Mouse (Mus musculus) kidney, postnatal 14 days (tissue): ENCODE measurements around the gene Ikzf5.
"Not testable (repeated sequence)": the region's sequence is repeated elsewhere in the genome, so short reads cannot be mapped to it uniquely, and the experiment has no call there.

Experiments
- DNase-seq: peaks from one replicate; pipeline ENCODE4 v3.0.0; 2022; ENCODE audit warnings: mixed read lengths

The Ikzf5 gene

GRCm38 (mm10) chr7:131410416-131411058 lies at the start of gene Ikzf5, which contains the start of gene Acadsb:
Ikzf5 (minus strand) TSS chr7:131410521.
Acadsb (plus strand) TSS chr7:131410601.
- peak; percentile 99 for DNase-seq

GRCm38 (mm10) chr7:131456714-131457113 lies 46.4 kb upstream of the Ikzf5 start:
- DNase-seq, result no peak

- no peak for DNase-seq
These were observed 26.7 kb upstream of the Ikzf5 start for GRCm38 (mm10) chr7:131437051-131437450.

- DNase-seq, result no peak
These were observed 24.0 kb upstream of the Ikzf5 start for GRCm38 (mm10) chr7:131434276-131434675.

- DNase-seq, result peak; percentile 37
These were observed 21.9 kb upstream of the Ikzf5 start for GRCm38 (mm10) chr7:131432244-131432643.

GRCm38 (mm10) chr7:131427331-131427730 lies 17.0 kb upstream of the Ikzf5 start:
- DNase-seq, result no peak

- DNase-seq, result no peak
These were observed 14.6 kb upstream of the Ikzf5 start for GRCm38 (mm10) chr7:131424912-131425311.

GRCm38 (mm10) chr7:131417605-131418004 lies 7.3 kb upstream of the Ikzf5 start:
- no peak for DNase-seq

- DNase-seq, result not testable (repeated sequence)
These were observed 6.4 kb upstream of the Ikzf5 start for GRCm38 (mm10) chr7:131416742-131417141.

- no peak for DNase-seq
These were observed 1.6 kb upstream of the Ikzf5 start for GRCm38 (mm10) chr7:131411941-131412270.

- DNase-seq, result peak; percentile 52
These were observed 1.1 kb upstream of the Ikzf5 start for GRCm38 (mm10) chr7:131411221-131411940.

GRCm38 (mm10) chr7:131409988-131410385 lies 334 bp downstream of the Ikzf5 start:
- DNase-seq, result no peak

- peak; percentile 22 for DNase-seq
These were observed 867 bp downstream of the Ikzf5 start for GRCm38 (mm10) chr7:131409321-131409987.

GRCm38 (mm10) chr7:131391761-131392160 lies 18.6 kb downstream of the Ikzf5 start:
- not testable (repeated sequence) for DNase-seq

GRCm38 (mm10) chr7:131371880-131372651 lies 38.3 kb downstream of the Ikzf5 start:
- no peak for DNase-seq

- DNase-seq, result no peak
These were observed 38.9 kb downstream of the Ikzf5 start for GRCm38 (mm10) chr7:131371470-131371860.

- peak; percentile 94 for DNase-seq
These were observed 39.5 kb downstream of the Ikzf5 start, which contains the start of gene Pstk for GRCm38 (mm10) chr7:131370648-131371469. Pstk (plus strand) TSS chr7:131371141.

GRCm38 (mm10) chr7:131364131-131364530 lies 46.2 kb downstream of the Ikzf5 start:
- no peak for DNase-seq

GRCm38 (mm10) chr7:131362615-131363300 lies 47.6 kb downstream of the Ikzf5 start, which contains the start of gene 2310057M21Rik:
2310057M21Rik (minus strand) TSS chr7:131362759.
- DNase-seq, result peak; percentile 97

GRCm38 (mm10) chr7:131362269-131362614 lies 48.1 kb downstream of the Ikzf5 start:
- DNase-seq, result no peak

- no peak for DNase-seq
These were observed 54.2 kb downstream of the Ikzf5 start for GRCm38 (mm10) chr7:131356105-131356504.
